Mouse (Mus musculus) midbrain, embryonic 16.5 days (tissue): ENCODE results near the gene Mtch2. TPM values are rescaled to one million over a fixed set of nuclear protein-coding genes. Genes with fewer than 3 reads are reported as not detected.

Experiments
- ATAC-seq: fragments of 200-750 bp; cut with Nextera tagmentation; 2 replicates; pipeline ENCODE4 v1.8.0; 2017; ENCODE audit warnings: moderate TSS enrichment
- H3K27ac ChIP-seq: fragments of 300-500 bp; sonication (generic); 2 replicates; pipeline ENCODE4 v1.5.1; 2014; ENCODE audit warnings: mild to moderate bottlenecking, low read length, mixed read lengths
- H3K27me3 ChIP-seq: fragments of 300-500 bp; sonication (generic); 2 replicates; pipeline ENCODE4 v1.6.1; 2014; ENCODE audit warnings: low read depth, low read length, mixed read lengths; ENCODE audit not compliant: control insufficient read depth, insufficient read depth
- H3K36me3 ChIP-seq: fragments of 300-500 bp; sonication (generic); 2 replicates; pipeline ENCODE4 v1.6.1; 2014; ENCODE audit warnings: mild to moderate bottlenecking, low read length, moderate library complexity, mixed read lengths; ENCODE audit not compliant: control insufficient read depth, insufficient read depth
- H3K4me1 ChIP-seq: fragments of 300-500 bp; sonication (generic); 2 replicates; pipeline ENCODE4 v1.6.1; 2014; ENCODE audit warnings: mild to moderate bottlenecking, low read length, mixed read lengths; ENCODE audit not compliant: control insufficient read depth, insufficient read depth
- H3K4me2 ChIP-seq: fragments of 300-500 bp; sonication (generic); 2 replicates; pipeline ENCODE4 v1.6.1; 2014; ENCODE audit warnings: mild to moderate bottlenecking, low read length, mixed read lengths
- H3K4me3 ChIP-seq: fragments of 300-500 bp; sonication (generic); 2 replicates; pipeline ENCODE4 v1.5.1; 2014; ENCODE audit warnings: low read depth, mild to moderate bottlenecking, low read length, moderate library complexity, mixed read lengths
- H3K9ac ChIP-seq: fragments of 300-500 bp; sonication (generic); 2 replicates; pipeline ENCODE4 v1.6.1; 2014; ENCODE audit warnings: low read depth, low read length, mixed read lengths
- H3K9me3 ChIP-seq: fragments of 300-500 bp; sonication (generic); replicated peaks from 2 replicates; pipeline ENCODE4 v1.6.1; 2014; ENCODE audit warnings: mild to moderate bottlenecking, low read length, mixed read lengths; ENCODE audit not compliant: control insufficient read depth, poor library complexity, severe bottlenecking
- WGBS: fragments of 180-500 bp; shearing (Covaris S2); extraction: QIAGEN DNeasy Blood & Tissue Kit; methylation state at CpG from one replicate; pipeline ENCODE4 v1.1.7; 2014; 5-methylcytosine and 5-hydroxymethylcytosine counted together
- polyA plus RNA-seq: library from polyadenylated mRNA; unstranded; fragments of >200 nt; fragmentation: Nextera tagmentation; extraction: Ambion mirVana; gene quantifications from 2 replicates; pipeline ENCODE4 v1.2.1, GENCODE M21; 2015

The Mtch2 gene
- polyA plus RNA-seq, 1 experiment from 2014 or later = 248 TPM

- Histone ChIP-seq H3K27ac (no peak overlapping the region), H3K27me3 (no peaks in the 10 kb centered on the region), H3K4me2 (no peak overlapping the region), H3K4me3 (no peak overlapping the region), H3K4me1 (peaks cover 21% of the 10 kb centered on the region), H3K36me3 (peaks cover 33% of the 10 kb centered on the region), H3K9me3 (no peaks in the 10 kb centered on the region), H3K9ac (no peak overlapping the region)
- WGBS = 78% methylated on average over 1 of the region's 1 CpGs
- no peak for ATAC-seq
Observed at GRCm38 (mm10) chr2:90910861-90911260, 63.9 kb downstream of the Mtch2 start.

- Histone ChIP-seq H3K4me1 (peaks cover 22% of the 10 kb centered on the region), H3K4me2 (no peak overlapping the region), H3K4me3 (no peak overlapping the region), H3K27me3 (no peaks in the 10 kb centered on the region), H3K36me3 (peaks cover 29% of the 10 kb centered on the region), H3K9me3 (no peaks in the 10 kb centered on the region), H3K27ac (no peak overlapping the region), H3K9ac (no peak overlapping the region)
- no peak for ATAC-seq
- 88% methylated on average over 1 of the region's 1 CpGs for WGBS
Observed at GRCm38 (mm10) chr2:90911668-90912067, 64.7 kb downstream of the Mtch2 start.

- no peak overlapping the region for H3K4me2 ChIP-seq
- no peak for ATAC-seq
- no peak overlapping the region for H3K9ac ChIP-seq
- H3K9me3 ChIP-seq = no peaks in the 10 kb centered on the region
- no peak overlapping the region for H3K4me3 ChIP-seq
- no peaks in the 10 kb centered on the region for H3K27me3 ChIP-seq
- WGBS = 76% methylated on average over 2 of the region's 2 CpGs
- no peak overlapping the region for H3K27ac ChIP-seq
- H3K4me1 ChIP-seq = peaks cover 22% of the 10 kb centered on the region
- peaks cover 25% of the 10 kb centered on the region for H3K36me3 ChIP-seq
Observed at GRCm38 (mm10) chr2:90913671-90914070, 66.7 kb downstream of the Mtch2 start.

- Histone ChIP-seq H3K27me3 (no peaks in the 10 kb centered on the region), H3K4me1 (peaks cover 22% of the 10 kb centered on the region), H3K9ac (peak overlapping the region; percentile 35; the same call in 1 of the 2 replicates), H3K36me3 (peaks cover 10% of the 10 kb centered on the region), H3K9me3 (no peaks in the 10 kb centered on the region), H3K4me2 (peak overlapping the region; percentile 92; the same call in 1 of the 2 replicates), H3K4me3 (no peak overlapping the region), H3K27ac (no peak overlapping the region)
- no peak for ATAC-seq
- 76% methylated on average over 1 of the region's 1 CpGs for WGBS
Observed at GRCm38 (mm10) chr2:90915516-90915915, 68.6 kb downstream of the Mtch2 start.

Other genes with a start within 250 kb of the Mtch2 start
- gene Nup160, start 169.9 kb upstream of the Mtch2 start, polyA plus RNA-seq = 19.5 and 21.4 TPM in 2 replicates
- gene Fnbp4, start 101.8 kb upstream of the Mtch2 start, polyA plus RNA-seq = 102 and 117 TPM in 2 replicates
- gene Agbl2, start 64.4 kb upstream of the Mtch2 start, polyA plus RNA-seq = 0.51 and 0.56 TPM in 2 replicates
- gene C1qtnf4, start 38.7 kb downstream of the Mtch2 start, polyA plus RNA-seq = 42.6 and 55.6 TPM in 2 replicates
- 61.6 and 62.6 TPM in 2 replicates for gene Kbtbd4, start 57.6 kb downstream of the Mtch2 start, polyA plus RNA-seq
- gene Ndufs3, start 57.7 kb downstream of the Mtch2 start, polyA plus RNA-seq = 206 and 208 TPM in 2 replicates
- gene Celf1, start 93.2 kb downstream of the Mtch2 start, polyA plus RNA-seq = 115 and 121 TPM in 2 replicates
- 0.42 and 0.64 TPM in 2 replicates for gene Rapsn, start 188.5 kb downstream of the Mtch2 start, polyA plus RNA-seq
- 226 and 247 TPM in 2 replicates for gene Psmc3, start 206.9 kb downstream of the Mtch2 start, polyA plus RNA-seq
- gene Slc39a13, start 223.3 kb downstream of the Mtch2 start, polyA plus RNA-seq = 30.4 and 35.0 TPM in 2 replicates
- 2.1 and 2.8 TPM in 2 replicates for gene Spi1, start 235.2 kb downstream of the Mtch2 start, polyA plus RNA-seq